Mouse (Mus musculus) MEL-GATA-1-ER (cell line): ENCODE measurements around the gene Hoxa13.

Source experiments
- DNase-seq: peaks from one replicate; pipeline ENCODE4 v3.0.0-alpha.2; 2012; ENCODE audit warnings: low read depth; ENCODE audit errors: extremely low read depth

Gene Hoxa13

DNA sequence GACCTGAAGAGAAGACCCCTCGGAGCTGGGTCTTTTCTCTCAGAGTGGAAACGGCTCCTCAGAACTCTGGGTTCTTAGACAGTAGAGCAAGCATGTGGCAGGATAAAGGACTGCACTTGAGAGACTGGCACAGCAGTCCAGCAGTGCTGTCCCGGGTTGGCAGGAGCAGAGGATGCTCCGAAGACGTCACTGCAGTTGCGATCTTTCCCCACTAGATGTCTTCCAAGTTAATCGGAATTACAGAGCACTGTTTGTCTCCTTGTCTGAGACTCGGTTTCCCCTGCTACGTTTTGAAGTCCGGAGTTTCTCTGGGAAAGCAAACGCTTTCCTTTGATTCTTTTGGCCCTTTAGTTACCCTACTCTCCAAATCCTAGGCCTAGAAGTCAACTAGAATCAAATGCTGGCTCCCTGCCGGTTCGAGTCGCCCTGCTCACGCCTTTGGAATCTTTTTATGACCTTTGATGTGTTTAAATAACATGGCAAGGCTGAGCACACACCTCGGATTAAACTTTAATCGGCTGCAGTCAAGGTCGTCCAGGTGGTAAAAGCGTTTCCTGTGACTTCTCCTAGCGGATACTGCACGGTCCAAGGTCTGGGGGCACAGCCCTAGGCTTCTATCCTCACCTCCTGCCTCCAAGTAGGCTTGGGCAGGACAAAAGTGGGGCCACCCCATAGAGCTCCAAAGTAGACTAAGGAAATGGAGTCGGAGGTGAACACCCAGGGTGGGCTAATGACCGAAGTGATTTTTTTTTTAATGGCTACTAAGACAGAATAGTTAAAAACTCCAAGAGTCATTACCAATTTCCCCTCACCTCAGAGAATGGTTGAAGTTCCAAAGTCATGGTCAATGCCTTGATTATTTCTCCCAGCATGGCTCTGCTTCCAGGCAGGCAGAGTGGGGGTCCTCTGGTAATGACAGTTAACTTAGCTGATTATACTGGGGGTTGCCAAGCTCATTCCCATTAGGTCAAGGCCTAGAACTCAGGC is 10.1 kb upstream of the Hoxa13 start:
- no peak for DNase-seq

DNA sequence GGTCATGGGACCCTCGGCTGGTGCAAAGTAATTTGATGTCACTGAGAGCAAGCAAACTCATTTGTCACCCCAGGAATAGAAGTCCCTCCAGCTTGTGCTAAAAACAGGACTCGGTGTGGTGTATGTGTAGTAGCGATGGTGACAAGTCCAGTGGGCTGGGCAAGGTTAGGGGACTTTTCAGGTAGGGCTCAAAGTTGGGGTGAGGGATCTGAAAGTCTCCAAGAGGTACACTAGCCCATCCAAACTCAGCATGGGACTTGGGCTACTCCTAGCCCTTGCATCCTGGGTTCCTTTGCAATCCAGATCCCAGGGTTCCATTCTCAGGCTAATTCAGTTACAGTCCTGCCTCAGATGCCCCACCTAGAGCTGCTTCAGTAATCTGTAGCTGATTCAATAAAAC is 8.1 kb upstream of the Hoxa13 start:
- no peak for DNase-seq

- DNase-seq, result no peak
Observed at GRCm38 (mm10) chr6:52268341-52268740, 7.7 kb upstream of the Hoxa13 start.

GRCm38 (mm10) chr6:52267691-52268090 is 7.0 kb upstream of the Hoxa13 start:
- no peak for DNase-seq

- DNase-seq, result no peak
Observed at GRCm38 (mm10) chr6:52267221-52267620, 6.5 kb upstream of the Hoxa13 start.

DNA sequence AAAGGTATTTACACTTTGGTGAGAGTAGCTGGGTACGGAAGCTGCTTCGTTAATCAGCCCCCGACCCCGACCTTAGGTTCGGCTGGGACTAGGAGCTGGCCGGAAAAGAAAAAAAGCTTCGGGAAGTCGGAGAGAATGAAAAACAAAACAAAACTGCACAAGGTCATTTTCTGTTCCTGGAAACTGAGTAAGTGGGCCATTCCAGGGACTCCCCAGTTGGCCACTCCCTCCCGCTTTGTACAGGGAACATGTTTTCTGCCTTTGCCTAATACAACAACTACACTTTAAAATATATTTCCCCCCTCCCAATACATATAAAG is 5.9 kb upstream of the Hoxa13 start:
- no peak for DNase-seq

DNA sequence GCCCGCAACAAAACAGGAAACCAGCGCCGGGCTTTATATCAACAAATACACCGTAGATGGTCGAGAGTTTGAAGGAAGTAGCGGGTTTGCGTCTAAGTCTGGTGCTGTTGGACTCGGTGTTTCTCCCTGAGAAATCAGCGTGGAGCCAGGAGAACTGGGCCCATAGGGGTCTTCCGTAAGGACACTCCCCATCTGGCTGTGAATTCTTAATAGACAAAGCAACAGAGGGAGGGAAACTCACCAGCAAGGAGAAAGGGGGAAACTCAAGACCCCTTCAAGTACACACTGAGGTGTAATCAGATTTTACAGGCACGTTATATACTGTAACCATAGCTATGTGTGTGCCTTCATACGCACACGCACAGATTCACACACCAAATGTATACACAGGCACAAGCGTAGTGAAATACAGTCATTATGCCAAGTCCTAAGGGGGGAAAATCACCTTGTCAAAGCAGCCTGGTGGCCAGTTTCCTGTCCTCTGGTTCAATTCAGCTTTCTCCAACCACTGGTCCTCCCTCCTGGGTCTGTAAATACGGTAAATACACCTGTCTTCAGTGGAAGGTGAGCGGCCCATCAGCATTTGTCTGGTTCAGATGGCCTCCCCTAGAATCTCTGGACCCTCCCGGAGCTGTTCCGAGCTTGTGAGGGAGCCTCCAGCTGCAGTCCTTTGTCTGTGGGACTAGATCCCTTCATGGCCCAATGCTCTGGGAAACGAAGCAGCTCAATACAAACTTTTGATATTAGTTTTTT is 5.4 kb upstream of the Hoxa13 start:
- DNase-seq, result no peak

- DNase-seq, result no peak
Observed at GRCm38 (mm10) chr6:52265306-52265912, 4.7 kb upstream of the Hoxa13 start.

- no peak for DNase-seq
Observed at GRCm38 (mm10) chr6:52264106-52264790, 3.6 kb upstream of the Hoxa13 start.

DNA sequence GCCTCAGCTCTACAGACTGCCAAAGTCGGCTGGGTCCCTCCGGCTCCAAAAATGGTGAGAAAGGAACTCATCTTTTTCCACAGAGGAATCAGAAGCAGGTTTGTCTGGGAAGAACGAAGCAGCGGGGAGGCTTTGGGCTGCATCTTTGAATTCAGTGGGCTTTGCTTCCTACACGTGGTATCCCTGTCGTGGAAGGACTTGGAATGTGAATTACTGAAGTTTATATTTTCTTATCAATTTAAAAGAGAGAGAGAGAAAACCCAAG is 2.6 kb upstream of the Hoxa13 start:
- no peak for DNase-seq

DNA sequence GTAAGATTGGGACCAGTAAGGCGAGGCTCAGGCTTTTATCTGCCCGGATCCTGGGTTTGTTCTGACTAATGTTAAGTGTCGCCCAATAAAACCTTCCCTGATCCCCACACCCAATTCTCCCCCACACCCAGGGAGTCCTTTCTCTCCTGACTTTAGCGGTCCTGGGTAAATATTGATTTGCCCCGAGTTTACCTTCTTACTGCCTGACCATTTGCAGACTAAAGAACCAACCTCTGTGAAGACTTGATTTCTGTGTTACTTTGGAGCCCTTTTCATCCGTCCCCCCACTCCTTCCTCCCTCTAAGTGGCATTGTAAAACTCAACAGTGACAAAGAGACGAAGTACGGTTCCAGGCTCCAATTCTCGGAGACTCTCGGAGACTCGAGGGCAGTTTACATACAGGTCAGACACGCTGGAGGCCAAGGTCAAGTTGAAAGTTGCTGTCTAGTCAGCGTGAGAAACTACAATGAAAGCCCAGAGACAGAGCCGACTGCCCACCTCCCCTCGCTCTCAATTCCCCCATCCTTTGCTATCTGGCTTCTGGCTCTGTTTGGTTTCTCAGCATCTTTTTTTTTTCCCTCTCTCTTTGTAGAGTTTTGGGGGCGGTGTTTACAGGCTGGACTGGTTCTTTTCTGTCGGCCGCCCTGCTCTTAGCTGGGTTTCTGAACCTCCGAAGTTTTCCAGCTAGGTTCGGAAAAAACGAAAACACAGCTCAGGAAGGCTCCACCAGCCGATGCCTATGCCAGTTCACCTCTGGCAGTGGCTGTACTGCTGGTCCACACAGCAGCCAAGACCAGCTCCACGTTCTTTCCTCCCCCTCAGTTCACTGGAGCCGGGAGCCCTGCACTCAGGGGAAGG is 2.0 kb upstream of the Hoxa13 start:
- no peak for DNase-seq

DNA sequence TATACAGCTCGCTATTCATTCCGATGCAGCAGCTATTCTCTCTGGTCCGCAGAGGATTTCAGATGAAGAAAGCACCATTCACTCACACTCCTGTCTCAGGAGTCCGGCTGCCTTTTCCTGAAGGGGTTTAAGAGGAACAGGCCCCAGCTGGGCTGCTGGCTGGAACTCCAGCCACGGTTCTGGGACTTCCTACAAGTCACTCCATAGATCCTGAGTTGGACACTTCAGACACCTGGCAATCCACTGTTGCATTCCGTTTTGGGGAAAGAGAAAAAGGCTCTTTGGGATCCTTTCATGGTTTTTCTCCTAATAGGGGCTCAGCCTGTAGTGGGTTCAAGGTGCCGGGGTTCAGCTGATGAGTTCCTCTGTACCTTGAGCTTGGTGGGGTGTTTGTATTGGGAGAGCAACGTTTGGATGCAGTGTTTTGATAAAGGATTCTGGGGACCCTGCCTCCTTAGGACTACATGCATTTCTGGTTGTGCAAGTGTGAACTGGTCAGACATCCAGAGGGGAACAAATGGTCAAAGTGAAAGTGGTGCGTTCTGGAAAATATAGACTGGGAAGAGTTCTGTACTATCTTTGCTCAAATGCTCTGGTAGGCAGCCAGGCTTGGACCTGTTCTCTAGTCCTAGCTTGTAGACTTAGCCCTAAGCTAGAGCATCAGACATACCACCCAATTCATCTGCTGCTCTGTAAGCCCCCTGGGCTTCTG is 1.2 kb upstream of the Hoxa13 start:
- DNase-seq, result no peak

- DNase-seq, result no peak
Observed at GRCm38 (mm10) chr6:52259811-52260261, 844 bp downstream of the Hoxa13 start.

DNA sequence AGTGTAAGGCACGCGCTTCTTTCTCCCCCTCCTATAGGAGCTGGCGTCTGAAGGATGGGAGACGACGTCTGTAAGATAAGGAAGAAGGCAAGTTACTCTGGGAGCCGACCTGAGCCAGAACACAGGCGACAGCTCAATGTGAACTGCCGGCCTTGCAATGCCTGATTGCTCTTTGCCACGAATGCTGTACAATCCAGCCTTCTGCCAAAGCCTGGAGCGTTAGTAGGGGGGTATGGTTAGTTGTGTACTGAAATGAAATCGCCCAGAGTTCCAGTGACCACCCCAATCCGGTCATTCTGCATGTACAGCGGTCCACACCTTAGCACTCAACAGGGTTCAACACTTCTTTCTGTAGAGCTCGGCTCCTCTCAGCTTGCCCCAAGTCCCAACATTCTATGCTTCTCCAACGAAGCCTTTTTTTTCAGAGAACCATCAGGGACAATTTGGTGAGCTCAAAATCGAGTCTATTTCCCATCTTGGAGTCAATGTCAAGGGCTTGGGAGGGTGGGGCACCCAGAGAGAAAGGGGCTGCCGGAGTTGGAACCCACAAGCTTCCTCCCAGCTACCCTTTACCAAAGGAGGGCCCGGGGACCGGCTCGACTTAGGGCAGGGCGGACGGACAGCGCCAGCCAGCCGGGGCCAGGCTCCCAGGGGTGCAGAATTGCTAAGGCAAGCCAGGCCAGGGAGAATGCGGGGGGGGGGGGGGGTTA is 1.4 kb downstream of the Hoxa13 start:
- DNase-seq, result no peak

GRCm38 (mm10) chr6:52256956-52257355 is 3.7 kb downstream of the Hoxa13 start:
- peak; percentile 23 for DNase-seq

- no peak for DNase-seq
Observed at GRCm38 (mm10) chr6:52253511-52254500, 6.9 kb downstream of the Hoxa13 start.

GRCm38 (mm10) chr6:52252775-52253376 is 7.8 kb downstream of the Hoxa13 start:
- DNase-seq, result no peak
